Mouse (Mus musculus) lung, embryonic 16.5 days (tissue): ENCODE measurements around the gene Mcf2l. TPM values are rescaled to one million over a fixed set of nuclear protein-coding genes. Genes with fewer than 3 reads are reported as not detected.

Experiments used
- ATAC-seq: fragments of 200-750 bp; cut with Nextera tagmentation; 2 replicates; pipeline ENCODE4 v1.8.0; 2017; ENCODE audit warnings: low read depth, mild to moderate bottlenecking, moderate library complexity
- H3K27ac ChIP-seq: fragments of 300-500 bp; sonication (generic); 2 replicates; pipeline ENCODE4 v1.5.1; 2014; ENCODE audit warnings: mild to moderate bottlenecking, control low read depth, low read length
- H3K27me3 ChIP-seq: fragments of 300-500 bp; sonication (generic); 2 replicates; pipeline ENCODE4 v1.6.1; 2014; ENCODE audit warnings: low read depth, low read length, mixed read lengths; ENCODE audit not compliant: control insufficient read depth, insufficient read depth
- H3K36me3 ChIP-seq: fragments of 300-500 bp; sonication (generic); 2 replicates; pipeline ENCODE4 v1.6.1; 2014; ENCODE audit warnings: low read length; ENCODE audit not compliant: control insufficient read depth, insufficient read depth
- H3K4me1 ChIP-seq: fragments of 300-500 bp; sonication (generic); replicated peaks from 2 replicates; pipeline ENCODE4 v1.6.1; 2014; ENCODE audit warnings: low read length, mixed read lengths; ENCODE audit not compliant: control insufficient read depth, insufficient read depth
- H3K4me2 ChIP-seq: fragments of 300-500 bp; sonication (generic); 2 replicates; pipeline ENCODE4 v1.6.1; 2014; ENCODE audit warnings: low read depth, low read length, control low read depth
- H3K4me3 ChIP-seq: fragments of 300-500 bp; sonication (generic); 2 replicates; pipeline ENCODE4 v1.5.1; 2014; ENCODE audit warnings: mild to moderate bottlenecking, low read length, control low read depth
- H3K9ac ChIP-seq: fragments of 300-500 bp; sonication (generic); 2 replicates; pipeline ENCODE4 v1.6.1; 2014; ENCODE audit warnings: low read length, control low read depth
- H3K9me3 ChIP-seq: fragments of 300-500 bp; sonication (generic); 2 replicates; pipeline ENCODE4 v1.6.1; 2016; ENCODE audit warnings: low read length; ENCODE audit not compliant: control insufficient read depth
- WGBS: fragments of 180-500 bp; shearing (Covaris S2); extraction: QIAGEN DNeasy Blood & Tissue Kit; methylation state at CpG from one replicate; pipeline ENCODE4 v1.1.7; 2014; 5-methylcytosine and 5-hydroxymethylcytosine counted together
- polyA plus RNA-seq: library from polyadenylated mRNA; unstranded; fragments of >200 nt; fragmentation: Nextera tagmentation; extraction: Ambion mirVana; gene quantifications from 2 replicates; pipeline ENCODE4 v1.2.1, GENCODE M21; 2015

Mcf2l gene
- polyA plus RNA-seq, 1 experiment from 2014 or later = 16.1 TPM

GRCm38 (mm10) chr8:12869661-12870060, 3.9 kb upstream of the Mcf2l start:
- Histone ChIP-seq H3K4me2 (no peak overlapping the region), H3K9me3 (no peaks in the 10 kb centered on the region)
- 67% methylated on average over 3 of the region's 3 CpGs for WGBS

GRCm38 (mm10) chr8:12870656-12871055, 3.0 kb upstream of the Mcf2l start:
- Histone ChIP-seq H3K36me3 (no peaks in the 10 kb centered on the region), H3K4me3 (no peak overlapping the region), H3K9ac (no peak overlapping the region), H3K9me3 (no peaks in the 10 kb centered on the region), H3K4me1 (peaks cover 9% of the 10 kb centered on the region), H3K4me2 (no peak overlapping the region), H3K27me3 (no peaks in the 10 kb centered on the region), H3K27ac (no peak overlapping the region)
- ATAC-seq = no peak
- WGBS = 79% methylated on average over 5 of the region's 5 CpGs

More at GRCm38 (mm10) chr8:12869661-12870060, 3.9 kb upstream of the Mcf2l start:
- ATAC-seq = no peak
- H3K4me1 ChIP-seq = peaks cover 8% of the 10 kb centered on the region
- H3K27me3 ChIP-seq = no peaks in the 10 kb centered on the region
- no peaks in the 10 kb centered on the region for H3K36me3 ChIP-seq
- H3K4me3 ChIP-seq = no peak overlapping the region
- H3K9ac ChIP-seq = no peak overlapping the region
- no peak overlapping the region for H3K27ac ChIP-seq

GRCm38 (mm10) chr8:12871461-12871860, 2.1 kb upstream of the Mcf2l start:
- H3K4me2 ChIP-seq = no peak overlapping the region
- ATAC-seq = no peak
- no peaks in the 10 kb centered on the region for H3K27me3 ChIP-seq
- H3K4me3 ChIP-seq = no peak overlapping the region
- H3K4me1 ChIP-seq = peaks cover 9% of the 10 kb centered on the region
- no peak overlapping the region for H3K27ac ChIP-seq
- 0 out of 2 replicates have a peak overlapping the region, but pooled peaks have one; percentile 19 for H3K9ac ChIP-seq
- H3K9me3 ChIP-seq = no peaks in the 10 kb centered on the region
- WGBS = 6% methylated on average over 5 of the region's 5 CpGs
- H3K36me3 ChIP-seq = no peaks in the 10 kb centered on the region

GRCm38 (mm10) chr8:12872983-12873356, 636 bp upstream of the Mcf2l start:
- peaks cover 9% of the 10 kb centered on the region for H3K4me1 ChIP-seq

GRCm38 (mm10) chr8:12874194-12874791, 687 bp downstream of the Mcf2l start:
- WGBS = 19% methylated on average over 8 of the region's 8 CpGs
- Histone ChIP-seq H3K4me1 (peaks cover 9% of the 10 kb centered on the region), H3K9ac (peak overlapping the region; percentile 46), H3K27me3 (no peaks in the 10 kb centered on the region), H3K4me3 (peak overlapping the region; percentile 55), H3K36me3 (no peaks in the 10 kb centered on the region), H3K27ac (peak overlapping the region; percentile 4; the same call in 1 of the 2 replicates), H3K4me2 (peak overlapping the region; percentile 63), H3K9me3 (no peaks in the 10 kb centered on the region)
- peak; percentile 66 for ATAC-seq

More at GRCm38 (mm10) chr8:12872983-12873356, 636 bp upstream of the Mcf2l start:
- Histone ChIP-seq H3K4me3 (peak overlapping the region; percentile 55), H3K9ac (peak overlapping the region; percentile 46; the same call in 1 of the 2 replicates), H3K27me3 (no peaks in the 10 kb centered on the region), H3K9me3 (no peaks in the 10 kb centered on the region), H3K36me3 (no peaks in the 10 kb centered on the region), H3K4me2 (peak overlapping the region; percentile 63), H3K27ac (no peak overlapping the region)
- 8% methylated on average over 9 of the region's 9 CpGs for WGBS
- peak; percentile 3; the same call in 1 of the 2 replicates for ATAC-seq

GRCm38 (mm10) chr8:12874971-12875370, 1.4 kb downstream of the Mcf2l start:
- 87% methylated on average over 4 of the region's 4 CpGs for WGBS
- H3K9ac ChIP-seq = no peak overlapping the region
- H3K27me3 ChIP-seq = no peaks in the 10 kb centered on the region
- no peak overlapping the region for H3K4me3 ChIP-seq
- H3K36me3 ChIP-seq = no peaks in the 10 kb centered on the region
- no peaks in the 10 kb centered on the region for H3K9me3 ChIP-seq
- no peak overlapping the region; the same call in 1 of the 2 replicates for H3K4me2 ChIP-seq
- H3K4me1 ChIP-seq = peaks cover 12% of the 10 kb centered on the region
- no peak overlapping the region for H3K27ac ChIP-seq
- ATAC-seq = no peak

GRCm38 (mm10) chr8:12877126-12877525, 3.5 kb downstream of the Mcf2l start:
- no peaks in the 10 kb centered on the region for H3K36me3 ChIP-seq

GRCm38 (mm10) chr8:12880163-12880562, 6.6 kb downstream of the Mcf2l start:
- H3K4me2 ChIP-seq = no peak overlapping the region
- H3K36me3 ChIP-seq = no peaks in the 10 kb centered on the region
- WGBS = 73% methylated on average over 6 of the region's 6 CpGs
- H3K9ac ChIP-seq = no peak overlapping the region
- no peaks in the 10 kb centered on the region for H3K27me3 ChIP-seq
- no peak for ATAC-seq
- H3K4me1 ChIP-seq = peaks cover 14% of the 10 kb centered on the region
- H3K27ac ChIP-seq = no peak overlapping the region
- H3K4me3 ChIP-seq = no peak overlapping the region
- no peaks in the 10 kb centered on the region for H3K9me3 ChIP-seq

More at GRCm38 (mm10) chr8:12877126-12877525, 3.5 kb downstream of the Mcf2l start:
- Histone ChIP-seq H3K9ac (no peak overlapping the region), H3K27me3 (no peaks in the 10 kb centered on the region), H3K9me3 (no peaks in the 10 kb centered on the region), H3K4me3 (no peak overlapping the region), H3K27ac (no peak overlapping the region), H3K4me2 (no peak overlapping the region), H3K4me1 (peaks cover 16% of the 10 kb centered on the region)
- 79% methylated on average over 6 of the region's 6 CpGs for WGBS
- ATAC-seq = no peak

GRCm38 (mm10) chr8:12883051-12884004, 9.7 kb downstream of the Mcf2l start:
- no peak overlapping the region for H3K4me2 ChIP-seq
- no peak overlapping the region for H3K9ac ChIP-seq
- 26% methylated on average over 21 of the region's 21 CpGs for WGBS
- H3K27me3 ChIP-seq = no peaks in the 10 kb centered on the region
- peak; percentile 40 for ATAC-seq
- H3K27ac ChIP-seq = no peak overlapping the region
- H3K9me3 ChIP-seq = no peaks in the 10 kb centered on the region
- H3K4me1 ChIP-seq = peaks cover 14% of the 10 kb centered on the region
- H3K4me3 ChIP-seq = no peak overlapping the region
- no peaks in the 10 kb centered on the region for H3K36me3 ChIP-seq
